Mouse (Mus musculus): ENCODE results near the gene Elfn2.

DNA sequence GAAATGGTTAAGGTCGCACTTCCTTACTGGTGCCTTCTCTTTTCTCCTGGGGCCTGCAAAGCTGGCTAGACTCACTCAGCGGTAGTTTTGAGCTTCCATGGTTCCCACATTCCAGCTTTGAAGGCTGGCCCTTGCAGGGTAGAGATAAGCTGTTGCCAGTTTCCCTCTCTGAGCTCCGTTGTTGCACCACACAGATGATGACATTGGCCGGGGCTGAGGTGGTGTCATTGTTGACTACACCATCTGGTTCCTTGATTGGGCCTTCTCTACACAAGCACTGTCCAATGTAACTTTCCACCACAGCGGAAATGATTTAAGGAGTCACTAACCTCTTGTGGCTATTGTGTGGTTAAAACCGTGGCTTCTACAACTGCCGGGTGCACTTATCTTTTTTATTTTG lies 2.0 kb upstream of the Elfn2 start:
- TF ChIP-seq POLR2A (IDR thresholded peaks at IDR 0.05; ENCODE audit: insufficient read length, low read depth) (no peak), USF1 (IDR thresholded peaks at IDR 0.05; ENCODE audit: low read depth) (no peak), MYOG (IDR thresholded peaks at IDR 0.05; ENCODE audit: control insufficient read depth in 1 of 3, insufficient read depth in 1 of 3, insufficient read length in 2 of 3, low read depth in 2 of 3) (no peak), POLR2AphosphoS2 (IDR thresholded peaks at IDR 0.05; ENCODE audit: insufficient read length, low read depth) (no peak), E2F4 (IDR thresholded peaks at IDR 0.05; ENCODE audit: insufficient read depth) (no peak), MYOD1 (IDR thresholded peaks at IDR 0.05; ENCODE audit: control insufficient read depth in 1 of 3, insufficient read length in 2 of 3, low read depth in 2 of 3) (no peak), SRF (IDR thresholded peaks at IDR 0.05; ENCODE audit: control insufficient read depth, insufficient read length, low read depth) (no peak), TCF3 (IDR thresholded peaks at IDR 0.05; ENCODE audit: insufficient read length, low read depth) (no peak), TCF12 (IDR thresholded peaks at IDR 0.05; ENCODE audit: insufficient read depth, poor library complexity, severe bottlenecking) (no peak), MAX (IDR thresholded peaks at IDR 0.05; ENCODE audit: low read depth) (no peak), CEBPB (IDR thresholded peaks at IDR 0.05; ENCODE audit: insufficient read depth, poor library complexity, severe bottlenecking) (no peak), REST (IDR thresholded peaks at IDR 0.05; ENCODE audit: insufficient read depth, insufficient read length) (no peak)
